Mouse (Mus musculus) ES-E14 (cell line): ENCODE measurements around the gene Kcnip3. TPM values are rescaled to one million over a fixed set of nuclear protein-coding genes. Genes with fewer than 3 reads are reported as not detected.
A peak's percentile ranks its signal among the peaks of the same experiment; 100 is the strongest.

Source experiments
- DNase-seq: peaks from one replicate; pipeline ENCODE4 v3.0.0-alpha.2; 2013; ENCODE audit warnings: low read depth, low spot score
- H3K27ac ChIP-seq: 2 replicates; pipeline ENCODE4 v1.5.1; 2012; ENCODE audit warnings: low read depth, mild to moderate bottlenecking, low read length, moderate library complexity, mixed read lengths; ENCODE audit not compliant: poor library complexity, insufficient read depth, severe bottlenecking
- H3K36me3 ChIP-seq: 2 replicates; pipeline ENCODE4 v1.6.1; 2012; ENCODE audit warnings: mild to moderate bottlenecking, low read length, moderate library complexity, mixed read lengths; ENCODE audit not compliant: control insufficient read depth, poor library complexity, insufficient read depth, severe bottlenecking
- H3K4me1 ChIP-seq, 2 experiments: fragments of 150-350 bp in 1 of 2; sonication (generic) in 1 of 2; 2 replicates each; pipeline ENCODE4 v1.6.1; 2012; ENCODE audit warnings: low read length in 2 of 2, mild to moderate bottlenecking in 1 of 2, mixed read lengths in 1 of 2; ENCODE audit not compliant: control insufficient read depth in 2 of 2, insufficient read depth in 2 of 2, poor library complexity in 1 of 2
- H3K4me3 ChIP-seq, 2 experiments: fragments of 150-350 bp in 1 of 2; sonication (generic) in 1 of 2; 2 replicates each; pipeline ENCODE4 v1.5.1; 2012; ENCODE audit warnings: low read length in 2 of 2, low read depth in 1 of 2, mild to moderate bottlenecking in 1 of 2, mixed read lengths in 1 of 2; ENCODE audit not compliant: insufficient read depth in 1 of 2, poor library complexity in 1 of 2, severe bottlenecking in 1 of 2
- H3K9ac ChIP-seq: 2 replicates; pipeline ENCODE4 v1.6.1; 2012; ENCODE audit warnings: low read depth, mild to moderate bottlenecking, low read length, mixed read lengths; ENCODE audit not compliant: poor library complexity, insufficient read depth, severe bottlenecking
- H3K9me3 ChIP-seq: fragments of 150-350 bp; sonication (generic); 2 replicates; pipeline ENCODE4 v1.6.1; 2012; ENCODE audit warnings: low read depth, mild to moderate bottlenecking, low read length; ENCODE audit not compliant: control insufficient read depth, insufficient read depth
- CHD2 ChIP-seq: IDR thresholded peaks from 2 replicates; pipeline ENCODE4 v1.6.1; 2014; ENCODE audit warnings: mild to moderate bottlenecking, low read depth, low read length, inconsistent platforms
- HCFC1 ChIP-seq: IDR thresholded peaks from 2 replicates; pipeline ENCODE4 v1.6.1; 2012; ENCODE audit warnings: low read length, inconsistent platforms, borderline replicate concordance; ENCODE audit not compliant: insufficient read depth
- MAFK ChIP-seq: IDR thresholded peaks from 2 replicates; pipeline ENCODE4 v1.6.1; 2014; ENCODE audit warnings: mild to moderate bottlenecking, low read depth, low read length, inconsistent platforms; ENCODE audit not compliant: insufficient read depth
- ZC3H11A ChIP-seq: IDR thresholded peaks from 2 replicates; pipeline ENCODE4 v1.6.1; 2012; ENCODE audit warnings: low read depth, mild to moderate bottlenecking, inconsistent platforms, low read length, borderline replicate concordance
- ZNF384 ChIP-seq: IDR thresholded peaks from 2 replicates; pipeline ENCODE4 v1.6.1; 2012; ENCODE audit warnings: low read depth, low read length, inconsistent platforms
- in situ Hi-C, 2 experiments: fragments of 600-800 bp; cut with MboI; formaldehyde crosslinking; loops; one replicate each; pipeline ENCODE4 v1.15.1; 2025; ENCODE audit warnings: low sequenced_read_pairs in 2 of 2, inconsistent platforms in 1 of 2; ENCODE audit not compliant: unreplicated experiment in 2 of 2
- total RNA-seq: library from RNA; depleted of rRNA; stranded (reverse); fragments of 300-350 nt; gene quantifications from 2 replicates; pipeline ENCODE4 v1.2.3, GENCODE M21; 2012

Kcnip3 gene
- total RNA-seq, 1 experiment = 3.0 TPM

DNA sequence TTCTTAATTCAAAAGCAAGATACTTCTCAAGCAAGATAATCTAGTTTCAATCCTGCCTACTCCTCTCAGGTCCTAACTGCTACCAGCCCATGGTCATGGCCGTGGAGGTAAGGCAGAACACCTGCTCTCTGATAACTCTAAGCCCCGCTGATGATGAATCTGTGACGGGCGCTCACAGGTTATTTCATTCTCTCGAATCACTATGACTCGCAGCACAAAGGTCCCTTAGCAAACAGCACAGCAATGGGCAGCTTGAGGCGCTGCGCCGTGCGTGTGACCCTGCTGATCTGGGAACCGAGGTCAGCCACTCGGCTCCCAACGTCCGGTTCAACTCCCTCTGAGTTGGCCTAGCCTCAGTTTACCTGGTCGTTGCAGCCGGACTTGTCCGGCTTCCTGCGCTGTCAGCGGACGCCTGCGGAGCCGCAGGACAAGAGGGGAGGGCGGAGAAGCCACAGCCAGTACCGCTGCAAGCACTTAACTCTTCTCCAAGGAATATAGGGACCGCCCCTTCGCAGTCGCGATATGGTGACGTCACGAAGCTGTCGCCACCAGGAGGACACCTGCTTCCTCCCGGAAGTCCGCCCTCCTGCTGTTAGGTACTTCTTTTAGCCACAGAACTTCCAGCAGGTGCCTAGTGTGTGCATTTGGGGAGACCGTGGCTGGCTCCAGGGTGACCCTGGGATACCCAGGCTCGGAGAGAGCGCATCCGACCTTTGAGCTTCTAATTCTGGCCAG lies 77.7 kb downstream of the Kcnip3 start, which contains the start of gene Fahd2a:
Gene Fahd2a (minus strand): TSS at position 511 of the 735 bp plus-strand sequence.
- TF ChIP-seq MAFK = no peak
- TF ChIP-seq HCFC1 = peak; percentile 82
- Histone ChIP-seq H3K4me3 (peak within 1 kb of the TSS; percentile 87 to 90), H3K4me1 (peaks cover 0 to 6% of the 10 kb centered on the region in 2 experiments; a peak in 1 of 4 replicates), H3K9me3 (no peaks in the 10 kb centered on the region), H3K9ac (peak within 1 kb of the TSS; percentile 84), H3K36me3 (no peaks in the 10 kb centered on the region), H3K27ac (no peak within 1 kb of the TSS)
- DNase-seq = peak; percentile 93
- in situ Hi-C loops = no loop called here

GRCm38 (mm10) chr2:127437697-127438096 lies 84.2 kb downstream of the Kcnip3 start:
- in situ Hi-C loops = no loop called here
- no peak overlapping the region for H3K9ac ChIP-seq
- TF ChIP-seq MAFK = no peak
- TF ChIP-seq ZC3H11A = no peak
- no peak for TF ChIP-seq ZNF384
- TF ChIP-seq CHD2 = no peak
- no peak for TF ChIP-seq HCFC1
- no peaks in the 10 kb centered on the region for H3K9me3 ChIP-seq
- no peak overlapping the region for H3K27ac ChIP-seq
- no peak overlapping the region for H3K4me3 ChIP-seq
- H3K36me3 ChIP-seq = peaks cover 20% of the 10 kb centered on the region; the same call in 1 of the 2 replicates
- no peak for DNase-seq
- peaks cover 0 to 3% of the 10 kb centered on the region in 2 experiments; a peak in 1 of 4 replicates for H3K4me1 ChIP-seq

GRCm38 (mm10) chr2:127435554-127435953 lies 86.3 kb downstream of the Kcnip3 start:
- no peak for TF ChIP-seq ZC3H11A
- TF ChIP-seq HCFC1 = no peak
- TF ChIP-seq CHD2 = no peak
- no peak for TF ChIP-seq ZNF384
- no peak for TF ChIP-seq MAFK
- Histone ChIP-seq H3K27ac (no peak overlapping the region), H3K4me1 (peaks cover 0 to 3% of the 10 kb centered on the region in 2 experiments; a peak in 1 of 4 replicates), H3K9me3 (no peaks in the 10 kb centered on the region), H3K4me3 (no peak overlapping the region), H3K36me3 (peaks cover 20% of the 10 kb centered on the region; the same call in 1 of the 2 replicates), H3K9ac (no peak overlapping the region)
- in situ Hi-C loops = no loop called here
- DNase-seq = no peak

DNA sequence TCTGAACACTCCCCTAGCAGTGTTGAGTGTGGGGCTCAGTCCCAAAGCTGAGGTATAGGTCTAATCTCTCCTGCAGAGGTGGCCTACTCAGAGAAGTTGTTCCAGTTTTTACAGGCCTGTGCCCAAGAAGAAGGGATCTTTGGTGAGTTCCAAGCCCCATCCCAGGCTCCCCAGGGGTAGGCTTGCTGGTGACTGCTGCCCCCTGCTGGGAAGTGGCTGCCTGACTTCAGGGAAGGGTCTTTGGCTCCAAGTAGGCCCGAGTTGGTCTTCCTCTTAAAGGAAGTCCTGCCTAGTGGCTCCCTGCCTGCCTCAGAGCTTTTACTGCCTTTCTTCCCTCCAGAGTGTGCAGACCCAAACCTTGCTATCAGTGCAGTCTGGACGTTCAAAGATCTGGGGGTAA lies 86.8 kb downstream of the Kcnip3 start:
- no peaks in the 10 kb centered on the region for H3K9me3 ChIP-seq
- H3K9ac ChIP-seq = no peak overlapping the region
- H3K27ac ChIP-seq = no peak overlapping the region
- H3K4me1 ChIP-seq = peaks cover 0 to 3% of the 10 kb centered on the region in 2 experiments; a peak in 1 of 4 replicates
- no peak for DNase-seq
- peaks cover 20% of the 10 kb centered on the region; the same call in 1 of the 2 replicates for H3K36me3 ChIP-seq
- in situ Hi-C loops = no loop called here
- no peak for TF ChIP-seq CHD2
- no peak for TF ChIP-seq MAFK
- no peak for TF ChIP-seq HCFC1
- no peak for TF ChIP-seq ZNF384
- no peak; the same call in 1 of the 2 replicates for TF ChIP-seq ZC3H11A
- no peak overlapping the region for H3K4me3 ChIP-seq
